Mouse (Mus musculus) midbrain, postnatal 0 days (tissue): ENCODE measurements around the gene Scgb2b7. TPM values are rescaled to one million over a fixed set of nuclear protein-coding genes. Genes with fewer than 3 reads are reported as not detected.
"Not testable (repeated sequence)": the region's sequence is repeated elsewhere in the genome, so short reads cannot be mapped to it uniquely, and the experiment has no call there.

ENCODE experiments used
- ATAC-seq: fragments of 200-750 bp; cut with Nextera tagmentation; 2 replicates; pipeline ENCODE4 v1.8.0; 2017; ENCODE audit warnings: moderate number of reproducible peaks, mild to moderate bottlenecking, moderate TSS enrichment, moderate library complexity; ENCODE audit not compliant: low FRiP score
- DNase-seq: peaks from one replicate; pipeline ENCODE4 v3.0.0-alpha.2; 2015; ENCODE audit warnings: low spot score
- H3K27ac ChIP-seq: fragments of 300-500 bp; sonication (generic); 2 replicates; pipeline ENCODE4 v1.5.1; 2014; ENCODE audit warnings: low read depth, mild to moderate bottlenecking, low read length, mixed read lengths
- H3K27me3 ChIP-seq: fragments of 300-500 bp; sonication (generic); 2 replicates; pipeline ENCODE4 v1.6.1; 2014; ENCODE audit warnings: low read length, control low read depth, mixed read lengths; ENCODE audit not compliant: insufficient read depth
- H3K36me3 ChIP-seq: fragments of 300-500 bp; sonication (generic); 2 replicates; pipeline ENCODE4 v1.6.1; 2014; ENCODE audit warnings: low read length, control low read depth, mixed read lengths; ENCODE audit not compliant: insufficient read depth
- H3K4me1 ChIP-seq: fragments of 300-500 bp; sonication (generic); 2 replicates; pipeline ENCODE4 v1.6.1; 2014; ENCODE audit warnings: mild to moderate bottlenecking, control low read depth, antibody characterized with exemption, low read length, mixed read lengths; ENCODE audit not compliant: insufficient read depth
- H3K4me2 ChIP-seq: fragments of 300-500 bp; sonication (generic); 2 replicates; pipeline ENCODE4 v1.6.1; 2014; ENCODE audit warnings: low read depth, mild to moderate bottlenecking, low read length, mixed read lengths; ENCODE audit not compliant: poor library complexity, severe bottlenecking
- H3K4me3 ChIP-seq: fragments of 300-500 bp; sonication (generic); 2 replicates; pipeline ENCODE4 v1.5.1; 2014; ENCODE audit warnings: low read depth, mild to moderate bottlenecking, low read length, moderate library complexity
- H3K9ac ChIP-seq: fragments of 300-500 bp; sonication (generic); replicated peaks from 2 replicates; pipeline ENCODE4 v1.6.1; 2014; ENCODE audit warnings: mild to moderate bottlenecking, low read length, moderate library complexity, mixed read lengths; ENCODE audit not compliant: poor library complexity, severe bottlenecking
- H3K9me3 ChIP-seq: fragments of 300-500 bp; sonication (generic); 2 replicates; pipeline ENCODE4 v1.6.1; 2016; ENCODE audit warnings: low read length, control low read depth
- WGBS: fragments of 180-500 bp; shearing (Covaris S2); extraction: QIAGEN DNeasy Blood & Tissue Kit; methylation state at CpG from one replicate; pipeline ENCODE4 v1.1.7; 2014; 5-methylcytosine and 5-hydroxymethylcytosine counted together
- polyA plus RNA-seq: library from polyadenylated mRNA; unstranded; fragments of >200 nt; fragmentation: Nextera tagmentation; extraction: Ambion mirVana; gene quantifications from 2 replicates; pipeline ENCODE4 v1.2.1, GENCODE M21; 2015
- total RNA-seq: library from RNA; depleted of rRNA; stranded (reverse); fragments of >200 nt; gene quantifications from 2 replicates; pipeline ENCODE4 v1.2.3, GENCODE M21; 2014; rRNA removed

The Scgb2b7 gene
- not detected in 2 replicates for total RNA-seq
- polyA plus RNA-seq = not detected in 2 replicates

- not testable (repeated sequence) for H3K4me1 ChIP-seq, H3K36me3 ChIP-seq, ATAC-seq, H3K4me3 ChIP-seq, H3K9ac ChIP-seq, DNase-seq, H3K27ac ChIP-seq, H3K27me3 ChIP-seq, H3K4me2 ChIP-seq, H3K9me3 ChIP-seq
These were observed at the start of gene Scgb2b7 for GRCm38 (mm10) chr7:31705657-31706056. Gene Scgb2b7, minus strand, starts transcription at chr7:31705757.

- not testable (repeated sequence) for DNase-seq, H3K36me3 ChIP-seq, H3K4me3 ChIP-seq, ATAC-seq, H3K27me3 ChIP-seq, H3K9me3 ChIP-seq, H3K9ac ChIP-seq, H3K27ac ChIP-seq, H3K4me2 ChIP-seq, H3K4me1 ChIP-seq
- 81% methylated on average over 3 of the region's 5 CpGs for WGBS
These were observed 6.8 kb upstream of the Scgb2b7 start, which contains the start of gene Scgb1b7 for GRCm38 (mm10) chr7:31712365-31712764. Gene Scgb1b7, plus strand, starts transcription at chr7:31712665.

Other genes with a start within 250 kb of the Scgb2b7 start
- not detected in 2 replicates for gene Scgb1b7, start 6.9 kb upstream of the Scgb2b7 start, total RNA-seq
- not detected in 2 replicates for gene Scgb1b7, start 6.9 kb upstream of the Scgb2b7 start, polyA plus RNA-seq